Mouse (Mus musculus) cortical plate, adult 2 months (tissue): ENCODE measurements at regions not wholly inside any gene's neighbourhood (a gene's known extent, or its start where the extent isn't known, plus 50 kb on each side); places are given as distances from the start of the nearest gene placed in this dataset.

Source experiments
- CTCF ChIP-seq: fragments of 200-500 bp; IDR thresholded peaks from 2 replicates; pipeline ENCODE4 v1.5.1; 2011; ENCODE audit warnings: mild to moderate bottlenecking, control low read depth, low read length; ENCODE audit not compliant: insufficient read depth; ENCODE audit errors: extremely low read depth
- POLR2A ChIP-seq: fragments of 200-500 bp; IDR thresholded peaks from 2 replicates; pipeline ENCODE4 v1.6.1; 2011; ENCODE audit warnings: mild to moderate bottlenecking, low read length, control low read depth; ENCODE audit not compliant: insufficient read depth; ENCODE audit errors: extremely low read depth

DNA sequence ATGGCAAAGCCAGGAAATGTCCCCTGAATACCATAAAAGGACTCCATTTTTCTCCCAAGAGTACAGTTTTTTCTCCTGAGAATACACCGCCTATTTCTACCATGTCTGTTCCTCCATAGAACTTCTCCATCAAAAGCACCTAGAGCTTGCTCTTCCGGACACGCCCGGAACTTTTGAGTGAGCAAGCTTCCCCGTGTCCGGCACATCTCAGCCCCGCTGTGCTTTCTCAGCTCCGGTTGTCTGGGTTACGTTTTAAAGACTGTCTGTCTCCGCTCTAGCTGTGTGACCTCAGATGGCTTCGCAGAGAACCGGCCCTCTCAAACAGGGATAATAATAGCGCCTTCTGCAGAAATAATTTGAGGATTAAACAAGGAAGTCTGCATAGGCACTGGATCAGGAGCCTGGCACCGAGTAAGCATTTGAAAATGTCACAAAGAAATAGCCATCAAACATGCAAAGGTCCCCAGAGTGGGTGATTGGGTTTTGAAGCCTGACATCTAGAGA lies 122.8 kb downstream of the Ddx11 start:
- TF ChIP-seq POLR2A (no peak), CTCF (no peak)
